Mouse (Mus musculus): ENCODE measurements at regions not wholly inside any gene's neighbourhood (a gene's known extent, or its start where the extent isn't known, plus 50 kb on each side); places are given as distances from the start of the nearest gene placed in this dataset.

- DNase-seq (no peak), ATAC-seq (no peak)
- Histone ChIP-seq H3K9me3 (ENCODE audit: low read length) (no peaks in the 10 kb centered on the region), H3K9ac (replicated peaks) (no peak overlapping the region), H3K4me1 (ENCODE audit: insufficient read depth) (no peaks in the 10 kb centered on the region), H3K4me3 (ENCODE audit: low read depth, low read length) (no peak overlapping the region), H3K36me3 (replicated peaks; ENCODE audit: insufficient read depth, low read length) (no peaks in the 10 kb centered on the region), H3K27me3 (ENCODE audit: insufficient read depth, low read length) (no peaks in the 10 kb centered on the region), H3K4me2 (ENCODE audit: low read depth, low read length) (no peak overlapping the region), H3K27ac (ENCODE audit: low read depth) (no peak overlapping the region)
- TF ChIP-seq EP300 (IDR thresholded peaks at IDR 0.05; ENCODE audit: low read depth), result no peak
- 81% methylated on average over 7 of the region's 7 CpGs for WGBS (ENCODE audit: insufficient replicate concordance)
Measured at GRCm38 (mm10) chr11:110802013-110802412, 165.8 kb upstream of the Kcnj16 start.

GRCm38 (mm10) chr11:110804079-110804478 is 163.8 kb upstream of the Kcnj16 start:
- DNase-seq (no peak), ATAC-seq (no peak)
- WGBS (ENCODE audit: insufficient replicate concordance), result 81% methylated on average over 1 of the region's 1 CpGs
- no peaks in the 10 kb centered on the region for H3K9me3 ChIP-seq (ENCODE audit: low read length)
- TF ChIP-seq EP300 (IDR thresholded peaks at IDR 0.05; ENCODE audit: low read depth) (no peak), CTCF (IDR thresholded peaks at IDR 0.05; ENCODE audit: low read depth) (no peak)
- no peak overlapping the region for H3K9ac ChIP-seq (replicated peaks)
- no peak overlapping the region for H3K27ac ChIP-seq (ENCODE audit: low read depth)
- no peaks in the 10 kb centered on the region for H3K27me3 ChIP-seq (ENCODE audit: insufficient read depth, low read length)
- no peak overlapping the region for H3K4me2 ChIP-seq (ENCODE audit: low read depth, low read length)
- H3K4me1 ChIP-seq (ENCODE audit: insufficient read depth), result no peaks in the 10 kb centered on the region
- no peaks in the 10 kb centered on the region for H3K36me3 ChIP-seq (replicated peaks; ENCODE audit: insufficient read depth, low read length)
- H3K4me3 ChIP-seq (ENCODE audit: low read depth, low read length), result no peak overlapping the region

GRCm38 (mm10) chr11:110813137-110813536 is 154.7 kb upstream of the Kcnj16 start:
- DNase-seq, result no peak
- no peak overlapping the region for H3K9ac ChIP-seq (replicated peaks)
- no peaks in the 10 kb centered on the region for H3K9me3 ChIP-seq (ENCODE audit: low read length)
- H3K4me2 ChIP-seq (ENCODE audit: low read depth, low read length), result no peak overlapping the region
- H3K4me3 ChIP-seq (ENCODE audit: low read depth, low read length), result no peak overlapping the region
- 82% methylated on average over 6 of the region's 6 CpGs for WGBS (ENCODE audit: insufficient replicate concordance)
- TF ChIP-seq EP300 (IDR thresholded peaks at IDR 0.05; ENCODE audit: low read depth), result no peak
- no peak for TF ChIP-seq CTCF (IDR thresholded peaks at IDR 0.05; ENCODE audit: low read depth)
- H3K36me3 ChIP-seq (replicated peaks; ENCODE audit: insufficient read depth, low read length), result no peaks in the 10 kb centered on the region
- H3K27ac ChIP-seq (ENCODE audit: low read depth), result no peak overlapping the region
- ATAC-seq, result no peak
- no peaks in the 10 kb centered on the region for H3K27me3 ChIP-seq (ENCODE audit: insufficient read depth, low read length)
- H3K4me1 ChIP-seq (ENCODE audit: insufficient read depth), result no peaks in the 10 kb centered on the region

GRCm38 (mm10) chr11:110814732-110815131 is 153.1 kb upstream of the Kcnj16 start:
- ATAC-seq (no peak), DNase-seq (no peak)
- Histone ChIP-seq H3K4me3 (ENCODE audit: low read depth, low read length) (no peak overlapping the region), H3K4me1 (ENCODE audit: insufficient read depth) (no peaks in the 10 kb centered on the region), H3K27ac (ENCODE audit: low read depth) (no peak overlapping the region), H3K27me3 (ENCODE audit: insufficient read depth, low read length) (no peaks in the 10 kb centered on the region), H3K9me3 (ENCODE audit: low read length) (no peaks in the 10 kb centered on the region), H3K4me2 (ENCODE audit: low read depth, low read length) (no peak overlapping the region), H3K36me3 (replicated peaks; ENCODE audit: insufficient read depth, low read length) (no peaks in the 10 kb centered on the region), H3K9ac (replicated peaks) (no peak overlapping the region)
- no peak for TF ChIP-seq EP300 (IDR thresholded peaks at IDR 0.05; ENCODE audit: low read depth)
- TF ChIP-seq CTCF (IDR thresholded peaks at IDR 0.05; ENCODE audit: low read depth), result no peak
- 80% methylated on average over 9 of the region's 9 CpGs for WGBS (ENCODE audit: insufficient replicate concordance)

- 70% methylated on average over 7 of the region's 7 CpGs for WGBS (ENCODE audit: insufficient replicate concordance)
- Histone ChIP-seq H3K27ac (ENCODE audit: low read depth) (no peak overlapping the region), H3K4me2 (ENCODE audit: low read depth, low read length) (no peak overlapping the region), H3K9ac (replicated peaks) (no peak overlapping the region), H3K36me3 (replicated peaks; ENCODE audit: insufficient read depth, low read length) (no peaks in the 10 kb centered on the region), H3K9me3 (ENCODE audit: low read length) (no peaks in the 10 kb centered on the region), H3K4me1 (ENCODE audit: insufficient read depth) (no peaks in the 10 kb centered on the region), H3K4me3 (ENCODE audit: low read depth, low read length) (no peak overlapping the region), H3K27me3 (ENCODE audit: insufficient read depth, low read length) (no peaks in the 10 kb centered on the region)
- ATAC-seq, result no peak
- TF ChIP-seq CTCF (IDR thresholded peaks at IDR 0.05; ENCODE audit: low read depth) (no peak), EP300 (IDR thresholded peaks at IDR 0.05; ENCODE audit: low read depth) (no peak)
- DNase-seq, result no peak
Measured at GRCm38 (mm10) chr11:110815206-110815605, 152.6 kb upstream of the Kcnj16 start.

- no peak overlapping the region for H3K4me2 ChIP-seq (ENCODE audit: low read depth, low read length)
- no peaks in the 10 kb centered on the region for H3K4me1 ChIP-seq (ENCODE audit: insufficient read depth)
- no peaks in the 10 kb centered on the region for H3K36me3 ChIP-seq (replicated peaks; ENCODE audit: insufficient read depth, low read length)
- H3K9me3 ChIP-seq (ENCODE audit: low read length), result no peaks in the 10 kb centered on the region
- no peaks in the 10 kb centered on the region for H3K27me3 ChIP-seq (ENCODE audit: insufficient read depth, low read length)
- H3K27ac ChIP-seq (ENCODE audit: low read depth), result no peak overlapping the region
- 66% methylated on average over 5 of the region's 5 CpGs for WGBS (ENCODE audit: insufficient replicate concordance)
- no peak overlapping the region for H3K4me3 ChIP-seq (ENCODE audit: low read depth, low read length)
- TF ChIP-seq EP300 (IDR thresholded peaks at IDR 0.05; ENCODE audit: low read depth) (no peak), CTCF (IDR thresholded peaks at IDR 0.05; ENCODE audit: low read depth) (no peak)
- DNase-seq, result no peak
- ATAC-seq, result no peak
- H3K9ac ChIP-seq (replicated peaks), result no peak overlapping the region
Measured at GRCm38 (mm10) chr11:110828584-110828983, 139.2 kb upstream of the Kcnj16 start.

GRCm38 (mm10) chr11:110836688-110837087 is 131.1 kb upstream of the Kcnj16 start:
- Histone ChIP-seq H3K4me1 (ENCODE audit: insufficient read depth) (no peaks in the 10 kb centered on the region), H3K4me3 (ENCODE audit: low read depth, low read length) (no peak overlapping the region), H3K4me2 (ENCODE audit: low read depth, low read length) (no peak overlapping the region), H3K9me3 (ENCODE audit: low read length) (no peaks in the 10 kb centered on the region), H3K9ac (replicated peaks) (no peak overlapping the region), H3K27me3 (ENCODE audit: insufficient read depth, low read length) (no peaks in the 10 kb centered on the region), H3K36me3 (replicated peaks; ENCODE audit: insufficient read depth, low read length) (no peaks in the 10 kb centered on the region), H3K27ac (ENCODE audit: low read depth) (no peak overlapping the region)
- TF ChIP-seq EP300 (IDR thresholded peaks at IDR 0.05; ENCODE audit: low read depth) (peak; percentile 49; the same call in 1 of the 2 replicates), CTCF (IDR thresholded peaks at IDR 0.05; ENCODE audit: low read depth) (no peak)
- ATAC-seq (peak; percentile 40), DNase-seq (no peak)
- 58% methylated on average over 4 of the region's 4 CpGs for WGBS (ENCODE audit: insufficient replicate concordance)

Measured in liver, postnatal 0 days (tissue).